Mouse (Mus musculus): ENCODE data around the gene Ccdc102a.

Ccdc102a gene

GRCm38 (mm10) chr8:94917352-94917751 lies 546 bp downstream of the Ccdc102a start:
- DNase-seq, result peak; percentile 81 to 86

DNA sequence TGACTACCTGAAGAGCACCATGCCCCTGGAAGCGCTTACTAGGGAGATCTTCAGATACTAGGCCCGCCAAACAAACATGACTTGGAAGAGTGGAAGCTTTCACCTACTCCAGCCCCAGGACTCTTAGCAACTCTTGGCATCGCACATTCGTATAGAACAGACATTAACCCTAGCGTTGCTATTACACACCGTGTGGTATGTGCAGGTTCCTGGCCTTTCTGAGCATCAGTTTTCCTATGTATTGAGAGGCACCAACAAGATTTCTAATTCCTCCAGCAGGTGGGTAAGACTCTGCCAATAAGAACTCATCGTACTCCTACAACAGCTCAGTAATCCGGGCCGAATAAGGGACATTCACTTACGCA lies 956 bp downstream of the Ccdc102a start:
- no peak for DNase-seq

DNA sequence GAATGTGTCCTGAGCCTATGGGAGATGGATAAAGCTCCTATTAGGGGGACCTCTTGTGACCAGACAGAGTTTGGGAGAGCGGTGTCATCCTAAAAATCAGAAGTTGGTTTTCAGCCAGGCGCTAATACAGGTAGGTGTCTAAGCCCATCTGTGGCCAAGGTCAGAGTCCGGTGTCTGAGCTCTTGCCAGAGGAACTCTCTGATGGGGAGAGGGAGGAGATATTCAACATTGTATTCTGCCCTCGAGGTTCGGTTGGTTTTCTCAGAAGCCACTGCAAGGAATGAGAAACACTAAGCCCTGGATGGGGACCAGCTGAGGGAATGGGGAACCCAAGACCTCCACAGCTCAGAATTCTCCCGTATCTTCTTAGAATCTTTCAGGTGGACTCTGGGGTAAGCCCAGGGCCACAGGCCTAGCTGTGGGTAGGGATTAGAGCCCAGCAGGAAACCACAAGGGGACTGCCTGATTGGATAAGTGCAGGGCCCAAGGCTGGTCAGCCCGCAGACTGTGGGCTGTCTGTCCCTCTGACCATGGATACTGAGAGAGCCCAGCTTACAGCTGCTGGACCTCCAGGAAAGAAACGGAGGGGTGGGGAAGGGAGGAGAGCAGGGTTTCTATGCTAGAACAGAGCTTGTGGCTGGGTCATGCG lies 1.5 kb downstream of the Ccdc102a start:
- no peak for DNase-seq

- DNase-seq, result no peak
Observed at GRCm38 (mm10) chr8:94914701-94915101, 3.2 kb downstream of the Ccdc102a start.

DNA sequence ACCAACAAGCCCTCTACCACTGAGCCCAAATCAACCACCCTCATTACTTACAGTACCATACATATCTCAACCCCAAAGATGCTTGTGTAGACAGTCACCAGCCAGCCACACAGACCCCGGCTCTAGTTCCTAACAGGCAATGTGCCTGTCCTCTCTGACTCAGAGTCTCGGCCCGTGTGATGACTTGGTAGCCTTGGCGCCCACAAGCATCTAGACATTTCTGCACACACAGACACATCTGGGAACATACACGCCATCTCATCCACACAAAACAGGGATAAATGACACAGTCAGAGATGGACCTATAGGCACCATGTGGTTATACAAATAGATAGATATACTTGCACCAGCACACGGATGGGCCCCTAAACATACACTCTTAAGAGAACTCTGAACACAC lies 3.6 kb downstream of the Ccdc102a start:
- no peak for DNase-seq

GRCm38 (mm10) chr8:94913061-94913660 lies 4.7 kb downstream of the Ccdc102a start:
- no peak for DNase-seq

- peak; percentile 44 to 78 for DNase-seq
Observed at GRCm38 (mm10) chr8:94908847-94909246, 9.1 kb downstream of the Ccdc102a start.

DNA sequence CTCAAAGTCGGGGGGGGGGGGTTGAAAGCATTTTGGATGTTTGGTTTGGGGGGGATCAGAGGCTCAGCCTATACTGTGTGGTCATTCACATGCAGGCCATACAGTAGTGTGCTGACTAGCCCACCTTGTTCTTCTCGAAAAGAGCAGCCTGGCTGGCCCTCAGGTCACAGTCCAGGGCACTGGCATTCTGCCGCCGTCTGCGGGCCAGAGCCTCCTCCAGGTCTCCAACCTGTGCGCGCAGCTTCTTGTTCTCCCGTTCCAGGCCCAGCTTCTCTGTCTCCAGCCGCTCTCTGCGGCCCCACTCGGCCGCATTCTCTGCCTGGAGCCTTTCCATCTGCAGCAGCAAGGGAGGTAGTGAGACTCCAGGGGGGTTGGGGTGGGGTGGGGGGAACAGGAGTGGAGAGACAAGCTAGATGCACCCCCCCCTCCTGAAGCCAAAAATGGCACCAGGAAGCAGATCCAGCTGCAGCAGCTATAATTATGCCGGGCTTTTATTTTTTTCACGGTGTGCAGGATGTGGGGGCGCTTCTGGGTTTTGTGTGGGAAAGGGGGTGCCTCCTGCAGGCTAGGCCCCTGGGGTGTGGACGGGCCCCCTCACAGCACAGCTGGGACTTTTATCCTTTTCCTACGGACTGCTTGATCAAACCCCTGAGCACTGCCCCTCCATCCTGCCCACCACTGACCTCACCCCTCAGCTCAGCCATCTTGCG lies 10.2 kb downstream of the Ccdc102a start:
- no peak for DNase-seq

- DNase-seq, result peak; percentile 37 to 45
Observed at GRCm38 (mm10) chr8:94904450-94905175, 13.3 kb downstream of the Ccdc102a start.

- no peak for DNase-seq
Observed at GRCm38 (mm10) chr8:94903709-94904108, 14.2 kb downstream of the Ccdc102a start.

- DNase-seq, result no peak
Observed at GRCm38 (mm10) chr8:94901031-94901430, 16.9 kb downstream of the Ccdc102a start.

GRCm38 (mm10) chr8:94900617-94901016 lies 17.3 kb downstream of the Ccdc102a start:
- no peak for DNase-seq

DNA sequence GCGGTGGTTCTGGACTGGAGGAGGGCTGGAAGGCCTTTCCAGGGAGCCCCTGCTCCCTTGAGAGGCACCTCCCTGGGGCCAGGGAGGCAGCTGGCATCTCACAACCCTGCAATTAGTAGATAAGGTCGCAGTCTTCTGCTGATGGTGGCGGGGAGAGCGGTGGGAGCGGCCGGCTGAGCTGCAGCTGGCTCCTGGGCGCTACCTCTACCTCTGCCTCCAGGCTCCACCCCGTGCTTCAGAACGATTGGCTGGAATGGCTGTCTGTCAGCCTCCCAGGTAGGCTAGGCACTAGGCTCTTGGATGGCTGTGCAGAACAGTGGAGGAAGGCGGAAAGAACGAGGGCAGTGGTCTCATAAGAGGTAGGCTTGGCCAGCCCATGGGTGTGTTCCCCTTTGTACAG lies 18.6 kb downstream of the Ccdc102a start:
- DNase-seq, result no peak

GRCm38 (mm10) chr8:94892917-94893316 lies 25.0 kb downstream of the Ccdc102a start:
- DNase-seq, result no peak

- DNase-seq, result no peak
Observed at GRCm38 (mm10) chr8:94888383-94889036, 29.4 kb downstream of the Ccdc102a start.

DNA sequence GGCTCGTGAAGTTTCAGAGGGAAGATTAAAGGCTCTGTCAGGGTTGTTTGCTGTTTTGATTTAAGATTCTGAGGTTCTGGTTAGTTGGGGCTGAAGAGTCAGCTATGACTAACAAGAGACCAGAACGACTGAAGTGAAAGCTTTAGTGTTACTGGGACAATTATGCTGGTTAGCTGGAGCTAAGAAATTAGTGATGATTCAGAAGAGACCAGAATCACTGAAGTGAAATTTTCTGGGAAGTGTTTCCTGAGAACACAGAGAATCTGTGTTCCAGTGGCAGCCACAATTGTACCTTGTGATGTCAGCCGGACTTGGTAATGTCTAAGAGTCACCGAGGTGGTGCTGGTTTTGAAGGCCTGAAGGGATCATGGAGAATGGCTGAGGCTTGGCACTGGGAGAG lies 37.2 kb downstream of the Ccdc102a start:
- no peak for DNase-seq

- no peak for DNase-seq
Observed at GRCm38 (mm10) chr8:94876820-94877219, 41.1 kb downstream of the Ccdc102a start.

DNA sequence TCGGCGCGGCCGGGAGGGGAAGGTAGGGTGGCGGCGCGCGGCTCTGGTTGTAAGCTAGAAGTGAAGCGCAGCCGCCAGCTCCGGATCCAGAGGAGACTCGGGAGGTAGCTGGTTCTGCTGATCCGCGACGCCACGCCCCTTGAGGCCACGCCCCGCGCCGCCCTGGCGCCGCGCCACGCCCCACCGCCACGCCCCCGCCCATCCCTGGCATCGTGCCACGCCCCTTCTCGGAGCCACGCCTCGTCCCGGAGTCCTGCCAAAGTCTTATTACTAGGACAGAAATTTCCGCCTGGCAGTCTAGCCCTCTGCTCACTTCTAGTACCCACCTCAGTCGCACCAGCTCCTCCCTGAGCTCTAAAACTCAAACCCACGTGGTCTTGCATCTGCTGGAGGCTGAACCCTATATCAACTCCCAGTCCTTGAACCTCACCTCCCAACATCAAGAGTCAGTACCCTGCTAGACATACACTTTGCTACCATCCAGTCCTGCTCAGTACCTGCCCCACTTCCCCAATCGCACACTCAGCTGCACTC lies 41.6 kb downstream of the Ccdc102a start, which contains the start of gene Dok4:
Gene Dok4, minus strand, starts transcription at position 134 of the 534 bp plus-strand sequence.
- DNase-seq, result peak; percentile 85 to 94

DNA sequence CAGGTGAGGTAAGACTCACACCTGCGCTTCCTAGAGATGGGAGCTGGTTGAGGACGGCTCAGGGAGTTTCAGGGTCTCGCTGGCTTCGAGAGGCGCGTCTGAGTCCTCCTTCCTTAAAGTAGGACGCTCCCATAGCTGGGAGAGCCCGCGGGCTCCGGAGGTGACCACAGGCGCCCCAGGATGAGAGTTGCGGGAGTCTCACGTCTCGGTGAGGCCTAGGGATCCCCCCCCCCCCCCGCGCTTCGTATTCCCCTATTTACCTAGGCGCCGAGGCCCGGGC lies 42.1 kb downstream of the Ccdc102a start:
- no peak for DNase-seq

- no peak for DNase-seq
Observed at GRCm38 (mm10) chr8:94875096-94875870, 42.6 kb downstream of the Ccdc102a start.

DNA sequence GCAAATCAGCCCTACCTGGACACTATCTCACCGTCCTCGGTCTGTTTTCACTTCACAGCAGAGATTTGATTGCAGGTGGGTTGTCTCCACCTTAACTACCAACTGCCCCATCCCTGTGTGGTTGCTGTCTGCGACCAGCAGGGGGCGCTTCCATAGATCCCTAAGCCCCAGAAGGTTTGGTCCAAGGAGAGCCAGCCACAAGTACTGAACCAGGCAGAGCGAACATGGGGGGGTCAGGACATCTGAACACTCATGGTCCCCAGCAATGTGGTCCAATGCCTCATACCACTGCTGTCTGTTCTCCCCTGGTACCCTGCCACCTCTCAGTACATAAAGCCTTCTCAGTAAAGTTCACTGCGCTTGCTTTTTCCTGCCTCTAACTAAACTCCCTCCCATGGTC lies 43.5 kb downstream of the Ccdc102a start:
- peak; percentile 45 to 73 for DNase-seq

DNA sequence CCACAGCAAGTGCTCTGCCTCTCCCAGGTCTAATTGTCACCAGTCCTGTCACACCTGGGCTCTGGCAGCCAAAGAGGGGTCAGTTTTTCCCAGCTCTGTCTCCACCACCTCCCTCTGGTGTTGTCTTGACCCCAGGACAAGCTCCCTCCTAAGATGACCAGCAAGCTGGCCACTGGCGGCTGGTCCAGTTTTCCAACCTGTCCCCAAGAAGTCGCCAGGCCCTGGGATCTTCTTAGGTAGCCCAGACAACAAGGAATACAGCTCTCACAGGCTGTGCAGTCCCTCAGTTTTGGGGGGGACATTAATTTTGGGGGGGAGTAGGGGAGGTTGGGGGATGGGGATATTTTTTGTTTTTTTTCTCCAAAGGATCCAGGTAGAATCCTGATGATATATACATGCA lies 45.3 kb downstream of the Ccdc102a start:
- DNase-seq, result no peak

Measured in spleen, adult 18-20 months (tissue).